Mouse (Mus musculus) Patski (cell line): ENCODE measurements around the gene Canx. TPM values are rescaled to one million over a fixed set of nuclear protein-coding genes. Genes with fewer than 3 reads are reported as not detected.
"Not testable (repeated sequence)": the region's sequence is repeated elsewhere in the genome, so short reads cannot be mapped to it uniquely, and the experiment has no call there.

Source experiments
- ATAC-seq: fragments of 100-300 bp; one replicate; pipeline ENCODE4 v1.8.0; 2021
- CTCF ChIA-PET: fragments of 350-600 bp; sonication (Branson Sonifier 250); formaldehyde crosslinking; loops from one replicate; lab custom pipeline; 2022; ENCODE audit warnings: inconsistent platforms; lab: Charles Lee
- POLR2A ChIA-PET: fragments of 350-600 bp; sonication (Branson Sonifier 250); formaldehyde crosslinking; loops from one replicate; lab custom pipeline; 2022; ENCODE audit warnings: antibody characterized with exemption, inconsistent platforms; lab: Charles Lee
- DNase-seq: peaks from one replicate; pipeline ENCODE4 v3.0.0-alpha.2; 2011; ENCODE audit warnings: low read depth, low spot score
- H3K27me3 ChIP-seq: fragments of 371-371 bp; one replicate; pipeline ENCODE4 v1.5.1; 2021
- CTCF ChIP-seq: fragments of 100-300 bp; IDR thresholded peaks from one replicate; pipeline ENCODE4 v1.5.1; 2021
- in situ Hi-C: fragments of 300-500 bp; cut with MboI; formaldehyde crosslinking; loops from 3 replicates; pipeline ENCODE4 v1.11.1; 2018; ENCODE audit warnings: low pct_unique_long_range_greater_than_20kb, mixed read lengths
- polyA plus RNA-seq: library from polyadenylated mRNA; unstranded; gene quantifications from one replicate; pipeline ENCODE4 v1.2.3, GENCODE M21; 2021

Canx gene
- polyA plus RNA-seq, 1 experiment from 2014 or later: 801 TPM

GRCm38 (mm10) chr11:50321239-50321638 is 4.2 kb downstream of the Canx start:
- in situ Hi-C loops: no loop called here
- POLR2A ChIA-PET: interaction anchor here (0.9 kb wide), 1 partner anchor 10 kb away, joined by 4 read pairs; no protein-coding TSS in a partner anchor
- CTCF ChIA-PET: interaction anchor here (1.5 kb wide), 1 partner anchor 10 kb away, joined by 3 read pairs; no protein-coding TSS in a partner anchor
- DNase-seq (no peak), ATAC-seq (no peak)
- no peak for TF ChIP-seq CTCF
- no peaks in the 10 kb centered on the region for H3K27me3 ChIP-seq

- ChIA-PET CTCF (interaction anchor here (1.0 to 1.8 kb wide), 3 partner anchors 26 to 45 kb away, joined by 3 to 7 read pairs (median 3); no protein-coding TSS in a partner anchor), POLR2A (interaction anchor here (0.6 kb wide), 1 partner anchor 213 kb away, joined by 3 read pairs; no protein-coding TSS in a partner anchor)
- in situ Hi-C loops, ATAC-seq, DNase-seq, H3K27me3 ChIP-seq: not testable (repeated sequence)
- TF ChIP-seq CTCF: peak; percentile 38
These were observed 6.1 kb downstream of the Canx start for GRCm38 (mm10) chr11:50319343-50319742.

- ChIA-PET POLR2A (interaction anchor here (0.7 kb wide), 1 partner anchor 595 kb away, joined by 3 read pairs; no protein-coding TSS in a partner anchor), CTCF (interaction anchor here (0.9 kb wide), 1 partner anchor 9 kb away, joined by 3 read pairs; no protein-coding TSS in a partner anchor)
- in situ Hi-C loops: no loop called here
- TF ChIP-seq CTCF: no peak
- no peaks in the 10 kb centered on the region for H3K27me3 ChIP-seq
- ATAC-seq (no peak), DNase-seq (no peak)
These were observed 12.7 kb downstream of the Canx start for GRCm38 (mm10) chr11:50312803-50313202.

- POLR2A ChIA-PET: interaction anchor here (0.9 to 2.5 kb wide), 3 partner anchors 11 to 51 kb away, joined by 3 to 7 read pairs (median 5); partner anchors contain the start of genes Cby3 and Maml1
- H3K27me3 ChIP-seq: no peaks in the 10 kb centered on the region
- no peak for TF ChIP-seq CTCF
- CTCF ChIA-PET: interaction anchor here (1.4 kb wide), 1 partner anchor 9 kb away, joined by 3 read pairs; no protein-coding TSS in a partner anchor
- no peak for DNase-seq
- ATAC-seq: no peak
- in situ Hi-C loops: no loop called here
These were observed 22.1 kb downstream of the Canx start for GRCm38 (mm10) chr11:50303406-50303805.

GRCm38 (mm10) chr11:50292190-50292855 is 33.1 kb downstream of the Canx start, which contains the start of gene Maml1:
Gene Maml1 (minus strand): TSS chr11:50292311.
- CTCF ChIA-PET: interaction anchor here (0.8 to 1.5 kb wide), 4 partner anchors 26 to 86 kb away, joined by 3 to 4 read pairs (median 3); no protein-coding TSS in a partner anchor
- DNase-seq (peak; percentile 96), ATAC-seq (peak; percentile 98)
- in situ Hi-C loops: no loop called here
- TF ChIP-seq CTCF: no peak
- no peaks in the 10 kb centered on the region for H3K27me3 ChIP-seq
- POLR2A ChIA-PET: interaction anchor here (0.7 to 1.4 kb wide), 7 partner anchors 8 to 306 kb away, joined by 3 to 7 read pairs (median 3); no protein-coding TSS in a partner anchor

GRCm38 (mm10) chr11:50291321-50292165 is 33.9 kb downstream of the Canx start:
- ChIA-PET POLR2A (interaction anchor here (0.6 to 1.4 kb wide), 8 partner anchors 9 to 100 kb away, joined by 3 to 7 read pairs (median 3); no protein-coding TSS in a partner anchor), CTCF (interaction anchor here (1.0 to 1.4 kb wide), 2 partner anchors 23 to 73 kb away, joined by 4 read pairs; no protein-coding TSS in a partner anchor)
- H3K27me3 ChIP-seq: no peaks in the 10 kb centered on the region
- in situ Hi-C loops: no loop called here
- DNase-seq (no peak), ATAC-seq (peak; percentile 23)
- no peak for TF ChIP-seq CTCF

- TF ChIP-seq CTCF: no peak
- CTCF ChIA-PET: interaction anchor here (1.0 kb wide), 1 partner anchor 23 kb away, joined by 4 read pairs; no protein-coding TSS in a partner anchor
- no peaks in the 10 kb centered on the region for H3K27me3 ChIP-seq
- no peak for DNase-seq
- POLR2A ChIA-PET: interaction anchor here (0.6 to 1.4 kb wide), 5 partner anchors 10 to 99 kb away, joined by 3 to 7 read pairs (median 3); no protein-coding TSS in a partner anchor
- in situ Hi-C loops: no loop called here
- ATAC-seq: no peak
These were observed 34.8 kb downstream of the Canx start for GRCm38 (mm10) chr11:50290486-50291225.

- H3K27me3 ChIP-seq: no peaks in the 10 kb centered on the region
- POLR2A ChIA-PET: no interaction called here
- TF ChIP-seq CTCF: no peak
- DNase-seq: no peak
- in situ Hi-C loops: no loop called here
- CTCF ChIA-PET: interaction anchor here (1.4 to 1.7 kb wide), 3 partner anchors 9 to 16 kb away, joined by 4 to 8 read pairs (median 5); no protein-coding TSS in a partner anchor
- ATAC-seq: no peak
These were observed 39.0 kb downstream of the Canx start for GRCm38 (mm10) chr11:50286428-50286827.

- ATAC-seq (no peak), DNase-seq (no peak)
- H3K27me3 ChIP-seq: no peaks in the 10 kb centered on the region
- POLR2A ChIA-PET: no interaction called here
- in situ Hi-C loops: no loop called here
- CTCF ChIA-PET: interaction anchor here (1.4 to 1.7 kb wide), 2 partner anchors 8 to 16 kb away, joined by 5 to 8 read pairs; no protein-coding TSS in a partner anchor
- TF ChIP-seq CTCF: no peak
These were observed 39.8 kb downstream of the Canx start for GRCm38 (mm10) chr11:50285696-50286095.
